Mouse (Mus musculus) cerebellum, postnatal 4 days (tissue): Measurements from ENCODE around the gene Scgb3a1.

Experiments used
- DNase-seq, 2 experiments: peaks; one replicate each; pipeline ENCODE4 v3.0.0; 2022; ENCODE audit warnings: low spot score in 2 of 2, mixed read lengths in 1 of 2

Scgb3a1 gene

DNA sequence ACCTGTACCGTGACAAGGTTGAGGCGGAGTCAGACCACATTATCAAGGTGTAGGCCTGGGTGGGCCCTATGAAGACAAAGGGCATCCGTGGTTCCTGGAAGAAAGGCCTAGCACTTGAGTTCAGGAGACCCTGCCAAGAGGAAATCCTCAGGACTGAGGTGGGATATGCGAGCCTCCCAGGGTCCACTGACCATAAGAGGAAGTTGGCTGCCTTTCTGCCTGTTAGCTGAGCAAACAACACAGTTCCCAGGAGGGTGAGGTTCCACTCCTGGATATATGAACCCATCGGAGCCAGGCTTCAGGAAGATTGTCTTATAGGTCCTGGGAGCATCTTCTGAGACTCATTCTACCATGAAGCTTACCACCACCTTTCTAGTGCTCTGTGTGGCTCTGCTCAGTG is at the start of gene Scgb3a1:
TSS of gene Scgb3a1 (plus strand) at position 301 of the 400 bp plus-strand sequence.
- DNase-seq: no peak

DNA sequence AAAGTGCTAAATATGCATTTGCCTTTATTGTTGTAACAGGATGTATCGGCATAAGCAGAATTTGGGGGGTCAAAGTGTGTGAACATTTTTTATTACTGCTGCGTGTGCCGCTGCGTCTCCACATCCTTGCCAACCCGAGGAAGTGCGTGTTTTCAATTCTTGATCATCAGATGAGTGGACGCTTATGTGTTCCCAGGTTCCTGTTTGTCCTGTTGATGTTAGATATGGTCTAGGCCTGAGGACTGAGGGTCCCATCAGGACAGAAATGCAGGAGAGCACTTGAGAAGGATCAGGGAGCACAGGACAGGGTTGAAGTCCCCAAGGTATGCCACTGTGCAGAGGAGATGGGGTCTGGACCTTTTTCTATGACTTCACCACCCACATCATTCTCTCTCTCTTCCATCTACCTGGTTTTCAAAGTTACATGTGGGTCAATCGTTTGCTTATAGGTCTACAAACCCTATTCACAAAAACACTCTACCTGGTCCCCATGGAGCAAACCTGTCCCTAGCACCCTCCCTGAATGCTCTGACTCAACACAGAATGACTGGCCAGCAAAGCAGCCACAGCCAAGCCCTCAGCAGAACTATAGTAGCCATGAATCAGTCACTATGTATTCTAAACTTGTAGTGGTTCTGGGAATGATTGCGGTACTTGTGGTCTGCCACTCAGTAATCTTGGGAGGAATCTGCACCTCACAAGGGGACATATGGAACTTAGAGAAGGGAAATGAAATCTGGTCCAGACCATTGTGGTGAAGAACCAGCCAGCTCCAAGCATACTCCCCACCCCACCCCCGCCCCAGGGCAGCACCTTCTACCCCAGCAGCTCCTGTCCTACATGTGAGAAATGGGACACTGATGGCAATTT is 47.3 kb upstream of the Scgb3a1 start:
- no peak for DNase-seq

GRCm38 (mm10) chr11:49618476-49618875 is 44.9 kb upstream of the Scgb3a1 start:
- no peak for DNase-seq

- no peak for DNase-seq
Observed at GRCm38 (mm10) chr11:49621953-49622352, 41.5 kb upstream of the Scgb3a1 start.

- DNase-seq: no peak
Observed at GRCm38 (mm10) chr11:49624156-49624555, 39.3 kb upstream of the Scgb3a1 start.

- no peak for DNase-seq
Observed at GRCm38 (mm10) chr11:49625863-49626262, 37.5 kb upstream of the Scgb3a1 start.

DNA sequence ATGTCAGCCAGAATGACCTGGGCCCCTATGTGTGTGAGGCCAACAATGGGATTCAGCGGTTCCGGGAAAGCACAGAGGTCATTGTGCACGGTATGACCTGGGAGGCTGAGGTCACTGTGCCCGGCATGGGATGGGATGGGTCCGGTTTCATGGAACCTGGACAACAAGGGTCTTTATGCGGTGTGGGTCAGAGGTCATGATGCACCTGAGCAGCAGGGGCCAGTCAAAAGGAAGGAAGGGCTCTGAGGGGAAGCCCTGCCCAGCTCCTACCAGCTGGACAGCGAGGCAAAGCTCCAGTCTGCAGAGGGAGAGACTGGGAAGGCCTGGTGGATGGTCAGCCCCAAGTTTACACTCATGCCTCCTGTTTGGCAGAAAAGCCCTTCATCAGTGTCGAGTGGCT is 36.7 kb upstream of the Scgb3a1 start:
- no peak for DNase-seq

DNA sequence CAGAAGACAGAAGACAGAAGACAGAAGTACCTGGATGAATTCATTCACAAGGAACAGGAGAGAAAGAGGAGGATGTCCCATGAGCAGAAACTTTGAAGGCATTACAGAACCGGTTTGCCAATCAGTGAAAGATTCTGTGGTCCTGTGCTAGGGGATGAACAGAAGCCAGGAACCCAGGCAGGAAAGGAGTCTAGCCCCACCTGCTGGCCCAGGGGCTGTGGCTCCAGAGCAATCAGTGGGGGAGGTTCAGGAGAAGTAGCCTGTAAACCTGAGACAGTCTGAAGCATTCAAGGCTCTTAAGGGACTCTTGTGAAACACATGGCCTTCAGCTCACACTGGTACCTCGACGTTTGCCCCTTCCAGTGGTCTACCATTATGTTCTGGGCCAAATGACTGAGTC is 32.3 kb upstream of the Scgb3a1 start:
- DNase-seq: no peak

DNA sequence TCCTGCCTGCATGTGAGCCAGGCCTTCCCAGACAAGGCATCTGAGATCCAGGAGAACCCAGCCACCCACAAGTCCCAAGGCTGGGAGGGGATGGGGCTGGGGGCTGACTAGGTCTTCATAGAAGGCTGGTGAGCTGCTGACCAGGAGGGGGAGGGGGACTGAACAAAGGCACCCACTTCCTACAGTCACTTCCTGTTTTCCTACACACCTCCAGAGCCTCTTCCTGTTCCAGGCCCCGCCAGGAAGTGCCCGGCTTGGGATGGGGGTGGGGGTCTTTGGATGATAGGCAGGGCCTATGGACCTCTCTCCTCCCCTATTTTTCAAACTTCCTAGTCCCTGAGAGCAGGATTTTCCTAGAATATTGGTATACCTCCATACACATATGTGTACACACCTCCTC is 31.2 kb upstream of the Scgb3a1 start:
- DNase-seq: no peak

GRCm38 (mm10) chr11:49634101-49634500 is 29.3 kb upstream of the Scgb3a1 start:
- no peak for DNase-seq

GRCm38 (mm10) chr11:49635671-49636070 is 27.7 kb upstream of the Scgb3a1 start:
- no peak for DNase-seq

GRCm38 (mm10) chr11:49636449-49636848 is 27.0 kb upstream of the Scgb3a1 start:
- no peak for DNase-seq

DNA sequence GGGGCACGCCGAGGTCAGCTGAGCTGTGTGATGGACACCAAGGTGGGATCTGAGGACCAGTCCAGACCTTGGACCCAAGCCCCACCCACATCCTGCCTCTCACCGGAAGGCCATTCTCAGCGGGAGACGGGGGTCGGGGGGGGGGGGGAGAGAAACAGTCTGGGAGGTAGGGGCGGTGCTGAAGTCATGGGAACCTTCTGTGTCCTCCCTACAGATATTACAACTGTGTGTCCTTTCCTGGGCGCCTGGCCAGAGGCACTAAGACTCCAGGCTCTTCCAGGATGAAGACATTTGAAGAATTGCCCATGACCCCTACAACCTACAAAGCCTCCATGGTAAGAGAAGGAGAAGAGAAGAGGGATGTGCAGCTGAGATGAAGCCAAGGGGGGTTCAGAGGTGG is 17.7 kb upstream of the Scgb3a1 start:
- DNase-seq: no peak

DNA sequence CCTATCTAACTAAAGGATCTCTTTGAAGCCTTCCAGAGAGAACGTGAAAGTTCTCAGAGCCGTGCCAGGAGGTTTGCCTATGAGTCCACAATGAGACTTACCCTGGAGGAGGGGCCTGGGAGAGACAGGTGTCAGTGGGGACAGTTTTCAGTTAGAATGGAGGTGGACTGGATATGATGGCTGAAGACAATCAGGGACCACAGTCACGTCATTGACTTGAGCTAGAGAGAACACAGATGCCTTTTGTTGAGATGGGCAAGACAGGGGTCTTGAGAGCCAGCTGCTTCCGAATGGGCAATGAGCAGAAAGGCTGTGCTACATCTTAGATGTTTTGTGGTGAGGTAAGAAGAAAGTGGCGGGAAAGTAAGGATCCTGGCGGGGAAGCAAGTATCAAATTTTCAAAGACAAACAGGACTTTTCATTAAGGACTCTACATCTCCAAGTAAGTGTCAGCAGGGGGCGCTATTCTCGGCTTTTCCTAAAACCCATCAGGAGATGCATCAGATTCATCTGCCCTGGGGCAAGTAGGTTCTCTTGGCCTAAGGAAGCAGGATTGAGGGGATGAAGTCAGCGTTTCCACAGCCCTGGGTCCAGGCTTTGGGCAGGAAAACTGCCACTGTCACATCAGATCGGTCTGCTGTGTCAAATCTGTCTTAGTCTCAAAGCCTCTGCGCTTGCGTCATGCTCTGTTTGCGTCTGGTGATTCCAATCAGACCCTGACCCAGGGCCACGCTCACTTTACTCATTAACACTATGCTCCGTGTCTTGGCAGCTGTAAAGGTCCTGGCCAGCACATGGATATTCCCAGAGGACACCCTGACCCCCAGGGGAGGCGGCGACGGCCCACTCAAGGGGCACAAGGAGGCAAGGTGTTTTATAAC is 13.1 kb upstream of the Scgb3a1 start:
- DNase-seq: no peak

GRCm38 (mm10) chr11:49650994-49651761 is 12.2 kb upstream of the Scgb3a1 start:
- DNase-seq: no peak

GRCm38 (mm10) chr11:49651762-49652322 is 11.6 kb upstream of the Scgb3a1 start:
- DNase-seq: no peak

DNA sequence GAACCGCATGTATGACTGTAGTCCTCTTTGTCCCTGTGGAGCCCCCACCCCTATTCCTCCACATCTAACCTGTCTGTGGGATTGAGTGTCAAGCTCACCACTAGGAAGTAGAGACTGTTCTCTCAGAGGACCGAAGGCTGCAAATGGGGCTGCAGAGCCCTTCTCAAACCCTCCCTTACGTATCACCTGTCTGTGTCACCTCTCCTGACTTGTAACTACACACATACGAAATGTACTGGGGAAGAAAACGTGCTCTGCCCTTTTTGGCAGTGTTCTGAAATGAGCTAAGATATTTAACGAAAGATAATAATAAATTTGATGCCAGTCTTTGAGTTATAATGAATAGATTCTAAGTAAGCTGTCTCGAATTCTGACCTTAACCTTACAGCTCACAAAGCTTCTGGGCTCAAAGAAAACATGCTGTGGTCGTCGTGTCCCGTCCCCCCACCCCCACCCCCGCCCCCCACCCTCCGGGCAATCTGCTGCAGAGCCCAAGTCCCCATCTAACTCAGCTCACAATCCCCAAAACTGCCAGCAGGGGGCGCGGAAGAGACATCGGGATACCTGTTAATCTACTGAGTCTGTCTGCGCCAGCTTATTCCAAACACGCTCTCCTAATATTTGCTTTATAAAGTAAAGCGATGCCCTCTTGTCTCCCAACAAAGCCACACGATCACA is 10.9 kb upstream of the Scgb3a1 start:
- DNase-seq: peak; percentile 84 to 89

DNA sequence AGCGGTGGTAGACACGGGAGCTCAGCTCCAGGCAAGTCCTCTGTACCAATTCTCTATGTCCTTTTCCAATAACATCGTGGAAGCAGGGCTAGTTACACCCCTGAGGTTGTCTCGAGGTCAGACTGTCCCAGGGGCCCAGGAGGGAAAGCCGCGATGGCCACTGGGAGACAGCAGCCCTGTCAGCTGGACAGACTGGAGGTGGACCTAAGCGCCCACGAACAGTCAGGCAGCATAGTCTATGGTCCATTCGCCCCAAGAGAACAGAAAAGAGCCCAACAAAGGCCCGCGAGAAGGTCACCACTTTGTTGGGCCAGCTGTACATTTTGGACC is 10.4 kb upstream of the Scgb3a1 start:
- no peak for DNase-seq

- DNase-seq: no peak
Observed at GRCm38 (mm10) chr11:49654651-49655050, 8.8 kb upstream of the Scgb3a1 start.

- DNase-seq: no peak
Observed at GRCm38 (mm10) chr11:49655501-49655900, 7.9 kb upstream of the Scgb3a1 start.

DNA sequence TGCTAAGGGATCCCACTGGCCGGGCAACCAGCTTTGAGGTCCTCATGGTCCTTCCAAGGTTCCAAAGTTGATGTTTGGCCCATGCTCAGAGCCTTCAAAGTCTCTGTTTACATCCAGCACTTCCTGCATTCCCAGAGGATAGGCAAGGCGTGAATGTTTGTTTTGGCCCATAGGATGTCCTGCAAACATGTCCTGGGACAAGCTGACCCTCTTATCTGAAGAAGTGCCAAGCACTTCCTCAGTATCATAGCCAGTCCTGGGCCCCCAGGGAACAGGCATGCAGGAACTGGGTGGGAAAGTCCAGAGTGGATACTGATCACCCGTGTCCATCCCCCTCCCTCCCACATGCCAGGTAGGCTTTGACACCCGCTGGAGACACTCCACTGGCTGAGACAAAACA is 5.3 kb upstream of the Scgb3a1 start:
- no peak for DNase-seq
